Mouse (Mus musculus) embryonic fibroblast, embryonic 13.5 days (primary cell): ENCODE results near the gene Parp2.

ENCODE experiments used
- CTCF ChIP-seq: IDR thresholded peaks from 2 replicates; pipeline ENCODE4 v1.5.1; 2011; ENCODE audit warnings: mild to moderate bottlenecking, control low read depth, low read length, moderate library complexity, borderline replicate concordance; ENCODE audit not compliant: insufficient read depth
- POLR2A ChIP-seq: IDR thresholded peaks from 2 replicates; pipeline ENCODE4 v1.6.1; 2011; ENCODE audit warnings: low read depth, mild to moderate bottlenecking, control low read depth, low read length, moderate library complexity

DNA sequence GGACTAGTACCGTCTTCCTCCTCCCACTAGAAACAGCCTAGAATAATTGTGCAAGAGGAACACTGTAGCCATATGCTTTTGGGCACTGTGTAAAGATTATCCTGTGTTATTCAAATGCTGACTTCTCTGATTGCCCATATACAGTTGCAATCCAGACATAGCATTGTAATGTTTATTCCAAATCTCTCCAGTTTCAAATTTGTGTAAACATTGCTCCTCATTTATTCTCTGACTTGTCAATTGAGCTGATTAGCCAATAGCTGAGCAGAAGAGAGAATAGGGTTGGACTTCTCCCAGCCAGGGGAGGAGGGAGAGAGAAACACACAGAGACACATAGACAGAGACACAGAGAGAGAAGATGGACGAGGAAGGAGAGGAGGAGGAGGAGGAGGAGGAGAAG is 26.8 kb downstream of the Parp2 start:
- no peak for TF ChIP-seq CTCF
- TF ChIP-seq POLR2A = no peak
